Mouse (Mus musculus) heart, embryonic 11.5 days (tissue): ENCODE data around the gene Zfp764. TPM values are rescaled to one million over a fixed set of nuclear protein-coding genes. Genes with fewer than 3 reads are reported as not detected.

Experiments used
- ATAC-seq: fragments of 200-750 bp; cut with Nextera tagmentation; replicated peaks from 2 replicates; pipeline ENCODE4 v1.8.0; 2017; ENCODE audit warnings: moderate library complexity; ENCODE audit not compliant: insufficient number of reproducible peaks, low FRiP score, low TSS enrichment
- H3K27ac ChIP-seq: fragments of 300-500 bp; sonication (generic); 2 replicates; pipeline ENCODE4 v1.5.1; 2014; ENCODE audit warnings: mild to moderate bottlenecking, low read depth, low read length
- H3K27me3 ChIP-seq: fragments of 300-500 bp; sonication (generic); 2 replicates; pipeline ENCODE4 v1.6.1; 2014; ENCODE audit warnings: mild to moderate bottlenecking, low read length, mixed read lengths; ENCODE audit not compliant: control insufficient read depth, insufficient read depth
- H3K36me3 ChIP-seq: fragments of 300-500 bp; sonication (generic); 2 replicates; pipeline ENCODE4 v1.6.1; 2014; ENCODE audit warnings: mild to moderate bottlenecking, low read length, moderate library complexity, mixed read lengths; ENCODE audit not compliant: control insufficient read depth, insufficient read depth
- H3K4me1 ChIP-seq: fragments of 300-500 bp; sonication (generic); 2 replicates; pipeline ENCODE4 v1.6.1; 2014; ENCODE audit warnings: low read length; ENCODE audit not compliant: control insufficient read depth, insufficient read depth
- H3K4me2 ChIP-seq: fragments of 300-500 bp; sonication (generic); 2 replicates; pipeline ENCODE4 v1.6.1; 2014; ENCODE audit warnings: mild to moderate bottlenecking, moderate library complexity
- H3K4me3 ChIP-seq: fragments of 300-500 bp; sonication (generic); 2 replicates; pipeline ENCODE4 v1.5.1; 2014; ENCODE audit warnings: low read depth, low read length
- H3K9ac ChIP-seq: fragments of 300-500 bp; sonication (generic); 2 replicates; pipeline ENCODE4 v1.6.1; 2014; ENCODE audit warnings: mild to moderate bottlenecking, low read depth, low read length, moderate library complexity
- H3K9me3 ChIP-seq: fragments of 300-500 bp; sonication (generic); replicated peaks from 2 replicates; pipeline ENCODE4 v1.6.1; 2016; ENCODE audit warnings: low read length; ENCODE audit not compliant: control insufficient read depth
- WGBS: fragments of 180-500 bp; shearing (Covaris S2); extraction: QIAGEN DNeasy Blood & Tissue Kit; methylation state at CpG from one replicate; pipeline ENCODE4 v1.1.7; 2014; ENCODE audit not compliant: insufficient replicate concordance; 5-methylcytosine and 5-hydroxymethylcytosine counted together
- polyA plus RNA-seq: library from polyadenylated mRNA; unstranded; fragments of >200 nt; fragmentation: Nextera tagmentation; extraction: Ambion mirVana; gene quantifications from 2 replicates; pipeline ENCODE4 v1.2.1, GENCODE M21; 2014

Gene Zfp764
- polyA plus RNA-seq, 1 experiment from 2014 or later: 4.6 TPM

DNA sequence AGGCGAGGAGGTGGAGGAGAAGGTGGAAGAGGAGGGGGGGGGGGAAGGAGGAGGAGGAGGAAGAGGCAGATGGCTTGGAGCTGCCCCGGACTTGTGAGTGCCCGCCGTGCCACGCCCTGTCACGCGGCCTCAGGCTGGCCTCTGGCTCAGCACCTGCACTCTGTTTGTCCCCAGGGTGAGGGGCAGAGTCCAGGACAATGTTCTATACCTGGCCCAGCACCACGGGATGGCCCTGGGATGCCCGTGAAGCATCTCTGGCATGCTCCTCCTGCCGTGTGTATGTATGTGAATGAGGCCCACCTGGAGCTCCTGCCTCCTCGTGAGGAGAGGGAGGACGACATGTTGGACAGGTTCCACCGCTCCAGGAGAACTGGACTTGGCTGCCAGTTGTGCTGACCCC, 45.2 kb downstream of the Zfp764 start:
- no peak overlapping the region for H3K4me3 ChIP-seq
- H3K36me3 ChIP-seq: no peaks in the 10 kb centered on the region
- peaks cover 7% of the 10 kb centered on the region; the same call in 1 of the 2 replicates for H3K27me3 ChIP-seq
- H3K9me3 ChIP-seq: no peaks in the 10 kb centered on the region
- H3K4me2 ChIP-seq: no peak overlapping the region
- ATAC-seq: no peak
- no peak overlapping the region for H3K27ac ChIP-seq
- no peak overlapping the region for H3K9ac ChIP-seq
- 50% methylated on average over 12 of the region's 13 CpGs for WGBS
- H3K4me1 ChIP-seq: no peaks in the 10 kb centered on the region

DNA sequence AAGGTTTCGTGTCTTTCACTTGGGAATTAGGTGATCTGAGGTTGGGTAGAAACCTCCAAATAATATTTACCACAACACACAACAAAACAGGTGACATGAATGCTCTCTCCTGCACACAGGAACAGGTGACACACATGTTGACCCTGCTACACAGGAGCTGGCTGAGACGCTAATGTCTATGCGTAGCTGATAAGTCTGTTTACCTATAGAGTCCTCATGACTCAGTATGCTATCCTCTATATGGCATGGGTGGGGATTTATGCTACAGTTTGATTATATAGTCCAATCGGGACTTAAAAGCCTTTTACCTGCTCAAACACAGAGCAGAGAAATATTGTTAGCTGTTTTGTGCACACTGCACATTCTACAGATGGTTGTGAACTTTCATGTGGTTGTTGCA, 46.4 kb downstream of the Zfp764 start:
- H3K36me3 ChIP-seq: no peaks in the 10 kb centered on the region
- no peak for ATAC-seq
- no peaks in the 10 kb centered on the region for H3K4me1 ChIP-seq
- peaks cover 7% of the 10 kb centered on the region for H3K27me3 ChIP-seq
- H3K27ac ChIP-seq: no peak overlapping the region
- WGBS: 60% methylated on average over 4 of the region's 4 CpGs
- no peaks in the 10 kb centered on the region for H3K9me3 ChIP-seq
- no peak overlapping the region for H3K4me2 ChIP-seq
- H3K4me3 ChIP-seq: no peak overlapping the region
- no peak overlapping the region for H3K9ac ChIP-seq

DNA sequence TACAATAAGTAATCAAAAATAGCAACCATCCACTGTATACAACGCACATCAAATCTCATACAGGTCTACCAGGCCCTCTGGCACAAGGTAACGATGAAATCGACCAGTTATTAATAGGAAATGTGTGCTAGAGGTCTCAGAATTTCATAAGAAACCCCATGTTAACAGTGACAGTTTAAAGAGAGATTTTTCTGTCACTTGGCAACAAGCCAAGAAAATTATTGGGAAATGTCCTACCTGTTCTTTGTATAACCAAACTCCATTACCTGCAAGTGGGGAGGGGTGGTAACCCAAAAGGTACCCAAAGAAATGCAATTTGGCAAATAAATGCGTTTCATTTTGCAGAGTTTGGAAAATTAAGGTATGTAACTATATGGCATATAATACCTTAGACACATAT, 48.1 kb downstream of the Zfp764 start:
- no peak for ATAC-seq
- Histone ChIP-seq H3K27me3 (peaks cover 7% of the 10 kb centered on the region), H3K4me1 (no peaks in the 10 kb centered on the region), H3K27ac (no peak overlapping the region), H3K4me2 (no peak overlapping the region), H3K4me3 (no peak overlapping the region), H3K36me3 (no peaks in the 10 kb centered on the region), H3K9me3 (no peaks in the 10 kb centered on the region), H3K9ac (no peak overlapping the region)
- WGBS: 56% methylated on average over 4 of the region's 4 CpGs

DNA sequence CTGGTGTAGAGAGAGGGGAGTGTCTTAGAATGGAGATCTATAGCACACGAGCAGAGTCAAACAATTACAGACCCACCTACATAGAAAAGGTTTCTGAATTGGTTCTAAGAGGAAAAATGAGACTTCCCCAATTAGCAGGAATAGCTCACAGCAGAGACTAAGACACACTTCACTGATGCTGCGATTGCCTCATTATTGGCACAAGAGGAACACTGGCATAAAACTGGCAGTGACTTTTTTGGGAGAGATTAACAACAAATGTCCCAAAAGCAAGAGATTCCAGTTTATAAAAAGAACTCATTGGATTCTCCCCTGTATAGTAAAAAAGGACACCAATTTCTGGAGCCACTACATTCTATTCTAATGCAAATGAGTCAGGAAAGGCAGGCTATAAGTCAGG, 48.8 kb downstream of the Zfp764 start:
- Histone ChIP-seq H3K36me3 (no peaks in the 10 kb centered on the region), H3K4me1 (no peaks in the 10 kb centered on the region), H3K27ac (no peak overlapping the region), H3K9ac (no peak overlapping the region), H3K4me2 (no peak overlapping the region), H3K27me3 (peaks cover 7% of the 10 kb centered on the region), H3K9me3 (no peaks in the 10 kb centered on the region), H3K4me3 (no peak overlapping the region)
- WGBS: 68% methylated on average over 2 of the region's 2 CpGs
- ATAC-seq: no peak

DNA sequence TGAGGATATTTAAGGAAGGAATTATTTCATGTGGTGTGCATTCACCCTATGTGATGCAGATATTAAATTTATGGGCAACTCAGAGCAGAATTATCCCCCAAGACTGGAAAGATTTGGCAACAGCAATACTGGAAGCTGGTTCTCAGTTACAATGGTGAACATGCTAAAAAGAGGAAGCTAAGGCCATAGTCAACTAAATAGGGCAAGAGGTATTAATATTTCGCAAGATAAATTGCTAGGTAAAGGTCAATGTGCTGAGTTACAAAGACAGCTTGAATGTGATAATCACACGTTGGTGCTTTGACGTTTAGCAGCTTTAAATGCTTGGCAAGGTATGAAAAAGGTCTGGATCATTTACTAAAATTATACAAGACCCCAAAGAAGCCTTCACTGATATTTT, 50.8 kb downstream of the Zfp764 start:
- no peaks in the 10 kb centered on the region; the same call in 1 of the 2 replicates for H3K27me3 ChIP-seq
- H3K27ac ChIP-seq: no peak overlapping the region
- ATAC-seq: no peak
- H3K36me3 ChIP-seq: no peaks in the 10 kb centered on the region
- H3K4me3 ChIP-seq: no peak overlapping the region
- H3K4me1 ChIP-seq: no peaks in the 10 kb centered on the region
- H3K9ac ChIP-seq: no peak overlapping the region
- no peaks in the 10 kb centered on the region for H3K9me3 ChIP-seq
- no peak overlapping the region for H3K4me2 ChIP-seq
- WGBS: 61% methylated on average over 3 of the region's 3 CpGs

Other genes starting within 250 kb of the Zfp764 start
- gene Cd2bp2, start 210.8 kb downstream of the Zfp764 start, polyA plus RNA-seq: 41.7 and 41.8 TPM in 2 replicates
- 17.5 and 23.7 TPM in 2 replicates for gene Tbc1d10b, start 198.4 kb downstream of the Zfp764 start, polyA plus RNA-seq
- gene Mylpf, start 197.9 kb downstream of the Zfp764 start, polyA plus RNA-seq: 27.8 and 37.5 TPM in 2 replicates
- gene Zfp553, start 173.8 kb downstream of the Zfp764 start, polyA plus RNA-seq: 12.3 and 14.6 TPM in 2 replicates
- 19.8 and 23.1 TPM in 2 replicates for gene Sept1, start 173.7 kb downstream of the Zfp764 start, polyA plus RNA-seq
- 35.6 and 39.7 TPM in 2 replicates for gene Zfp771, start 162.5 kb downstream of the Zfp764 start, polyA plus RNA-seq
- 184 and 197 TPM in 2 replicates for gene Dctpp1, start 146.1 kb downstream of the Zfp764 start, polyA plus RNA-seq
- gene Sephs2, start 132.8 kb downstream of the Zfp764 start, polyA plus RNA-seq: 80.8 and 87.8 TPM in 2 replicates
- 0.46 and 0.68 TPM in 2 replicates for gene Itgal, start 110.6 kb downstream of the Zfp764 start, polyA plus RNA-seq
- gene Zfp768, start 61.2 kb downstream of the Zfp764 start, polyA plus RNA-seq: 4.7 and 6.0 TPM in 2 replicates
- gene Zfp747, start 30.8 kb downstream of the Zfp764 start, polyA plus RNA-seq: 4.4 and 4.9 TPM in 2 replicates
- gene 9130019O22Rik, start 19.7 kb downstream of the Zfp764 start, polyA plus RNA-seq: 3.7 and 5.5 TPM in 2 replicates
- 4.9 and 5.6 TPM in 2 replicates for gene E430018J23Rik, start 13.2 kb downstream of the Zfp764 start, polyA plus RNA-seq
- 14.7 and 23.5 TPM in 2 replicates for gene Zfp688, start 15.2 kb upstream of the Zfp764 start, polyA plus RNA-seq
- 5.3 and 5.8 TPM in 2 replicates for gene Zfp689, start 42.3 kb upstream of the Zfp764 start, polyA plus RNA-seq
- 39.7 and 41.1 TPM in 2 replicates for gene Prr14, start 52.8 kb upstream of the Zfp764 start, polyA plus RNA-seq
- 9.9 and 11.1 TPM in 2 replicates for gene Fbrs, start 72.4 kb upstream of the Zfp764 start, polyA plus RNA-seq
- gene Srcap, start 105.2 kb upstream of the Zfp764 start, polyA plus RNA-seq: 36.8 and 46.6 TPM in 2 replicates
- gene Gm42715, start 112.8 kb upstream of the Zfp764 start, polyA plus RNA-seq: 9.8 and 12.6 TPM in 2 replicates
- gene Tmem265, start 154.6 kb upstream of the Zfp764 start, polyA plus RNA-seq: 3.0 and 5.6 TPM in 2 replicates
- 41.5 and 44.9 TPM in 2 replicates for gene Phkg2, start 166.5 kb upstream of the Zfp764 start, polyA plus RNA-seq
- 8.7 and 10.0 TPM in 2 replicates for gene Ccdc189, start 181.8 kb upstream of the Zfp764 start, polyA plus RNA-seq
- 23.4 and 27.6 TPM in 2 replicates for gene Rnf40, start 181.9 kb upstream of the Zfp764 start, polyA plus RNA-seq
- 11.2 and 12.0 TPM in 2 replicates for gene Zfp629, start 209.0 kb upstream of the Zfp764 start, polyA plus RNA-seq